Mouse (Mus musculus) ES-Bruce4 (cell line): ENCODE data around the gene Cap1. TPM values are rescaled to one million over a fixed set of nuclear protein-coding genes. Genes with fewer than 3 reads are reported as not detected.

Experiments used
- H3K27ac ChIP-seq: 2 replicates; pipeline ENCODE4 v1.5.1; 2012; ENCODE audit warnings: low read length, inconsistent platforms; ENCODE audit not compliant: insufficient read depth
- H3K27me3 ChIP-seq: 2 replicates; pipeline ENCODE4 v1.6.1; 2012; ENCODE audit warnings: mild to moderate bottlenecking, low read length, inconsistent platforms; ENCODE audit not compliant: control insufficient read depth, poor library complexity, insufficient read depth, severe bottlenecking
- H3K36me3 ChIP-seq: 2 replicates; pipeline ENCODE4 v1.6.1; 2012; ENCODE audit warnings: inconsistent platforms, mild to moderate bottlenecking, low read length, moderate library complexity; ENCODE audit not compliant: control insufficient read depth, poor library complexity, insufficient read depth, severe bottlenecking
- H3K4me1 ChIP-seq: one replicate; pipeline ENCODE4 v1.8.1; 2011; ENCODE audit warnings: low read length; ENCODE audit not compliant: control insufficient read depth, insufficient read depth
- H3K4me3 ChIP-seq: 2 replicates; pipeline ENCODE4 v1.5.1; 2011; ENCODE audit warnings: low read depth, mild to moderate bottlenecking, low read length
- H3K9ac ChIP-seq: 2 replicates; pipeline ENCODE4 v1.6.1; 2012; ENCODE audit warnings: low read depth, mild to moderate bottlenecking, inconsistent platforms; ENCODE audit not compliant: poor library complexity, severe bottlenecking
- H3K9me3 ChIP-seq: replicated peaks from 2 replicates; pipeline ENCODE4 v1.6.1; 2012; ENCODE audit warnings: mild to moderate bottlenecking, low read length, inconsistent platforms; ENCODE audit not compliant: control insufficient read depth, poor library complexity, insufficient read depth, severe bottlenecking
- CTCF ChIP-seq: IDR thresholded peaks from one replicate; pipeline ENCODE4 v1.8.1; 2011; ENCODE audit warnings: low read depth, low read length
- EP300 ChIP-seq: IDR thresholded peaks from 2 replicates; pipeline ENCODE4 v1.6.1; 2011; ENCODE audit warnings: low read depth, low read length; ENCODE audit not compliant: insufficient read depth
- POLR2A ChIP-seq: IDR thresholded peaks from one replicate; pipeline ENCODE4 v1.8.1; 2011; ENCODE audit warnings: low read length; ENCODE audit not compliant: insufficient read depth
- polyA plus RNA-seq: library from polyadenylated mRNA; stranded (reverse); fragments of >200 nt; gene quantifications from 2 replicates; pipeline ENCODE4 v1.2.4, GENCODE M21; 2011; ENCODE audit warnings: low read depth; ENCODE audit not compliant: missing spikeins, insufficient read depth, insufficient read length

Gene Cap1
- polyA plus RNA-seq, 1 experiment, result 183 TPM

GRCm38 (mm10) chr4:122871989-122872388 lies 13.9 kb downstream of the Cap1 start:
- no peak overlapping the region for H3K4me3 ChIP-seq
- H3K27ac ChIP-seq, result no peak overlapping the region
- H3K27me3 ChIP-seq, result no peaks in the 10 kb centered on the region
- H3K9me3 ChIP-seq, result no peaks in the 10 kb centered on the region
- no peak for TF ChIP-seq EP300
- no peak for TF ChIP-seq CTCF
- TF ChIP-seq POLR2A, result no peak
- H3K4me1 ChIP-seq, result no peaks in the 10 kb centered on the region
- no peak overlapping the region for H3K9ac ChIP-seq
- peaks cover 37% of the 10 kb centered on the region for H3K36me3 ChIP-seq

- Histone ChIP-seq H3K27me3 (no peaks in the 10 kb centered on the region), H3K9me3 (no peaks in the 10 kb centered on the region), H3K4me1 (no peaks in the 10 kb centered on the region), H3K27ac (no peak overlapping the region), H3K4me3 (no peak overlapping the region), H3K9ac (no peak overlapping the region), H3K36me3 (peaks cover 42% of the 10 kb centered on the region)
- TF ChIP-seq POLR2A (no peak), CTCF (no peak), EP300 (no peak)
These were observed 14.6 kb downstream of the Cap1 start for GRCm38 (mm10) chr4:122871269-122871668.

- Histone ChIP-seq H3K9me3 (no peaks in the 10 kb centered on the region), H3K4me1 (no peaks in the 10 kb centered on the region), H3K4me3 (no peak overlapping the region), H3K27ac (no peak overlapping the region), H3K36me3 (peaks cover 45% of the 10 kb centered on the region), H3K9ac (no peak overlapping the region), H3K27me3 (no peaks in the 10 kb centered on the region)
- TF ChIP-seq POLR2A (no peak), EP300 (no peak), CTCF (no peak)
These were observed 15.1 kb downstream of the Cap1 start for GRCm38 (mm10) chr4:122870741-122871140.

- Histone ChIP-seq H3K27ac (no peak overlapping the region), H3K36me3 (peaks cover 52% of the 10 kb centered on the region), H3K9ac (no peak overlapping the region), H3K27me3 (no peaks in the 10 kb centered on the region), H3K9me3 (no peaks in the 10 kb centered on the region), H3K4me3 (no peak overlapping the region), H3K4me1 (no peaks in the 10 kb centered on the region)
- TF ChIP-seq POLR2A (no peak), CTCF (peak; percentile 42)
These were observed 15.8 kb downstream of the Cap1 start for GRCm38 (mm10) chr4:122870027-122870426.

- Histone ChIP-seq H3K4me3 (no peak overlapping the region), H3K36me3 (peaks cover 71% of the 10 kb centered on the region), H3K9me3 (no peaks in the 10 kb centered on the region), H3K4me1 (no peaks in the 10 kb centered on the region), H3K9ac (no peak overlapping the region), H3K27me3 (no peaks in the 10 kb centered on the region), H3K27ac (no peak overlapping the region)
- TF ChIP-seq CTCF (no peak), EP300 (no peak), POLR2A (no peak)
These were observed 17.8 kb downstream of the Cap1 start for GRCm38 (mm10) chr4:122868041-122868440.

GRCm38 (mm10) chr4:122861836-122862235 lies 24.0 kb downstream of the Cap1 start:
- Histone ChIP-seq H3K27me3 (no peaks in the 10 kb centered on the region), H3K4me1 (no peaks in the 10 kb centered on the region), H3K9me3 (no peaks in the 10 kb centered on the region), H3K27ac (no peak overlapping the region), H3K36me3 (peaks cover 63% of the 10 kb centered on the region), H3K9ac (no peak overlapping the region), H3K4me3 (no peak overlapping the region)
- TF ChIP-seq POLR2A (no peak), EP300 (no peak), CTCF (no peak)

- Histone ChIP-seq H3K9ac (no peak overlapping the region), H3K4me3 (no peak overlapping the region), H3K27ac (no peak overlapping the region), H3K4me1 (no peaks in the 10 kb centered on the region), H3K9me3 (no peaks in the 10 kb centered on the region), H3K36me3 (peaks cover 56% of the 10 kb centered on the region), H3K27me3 (no peaks in the 10 kb centered on the region)
- TF ChIP-seq EP300, result no peak
- no peak for TF ChIP-seq POLR2A
- TF ChIP-seq CTCF, result no peak
These were observed 26.7 kb downstream of the Cap1 start for GRCm38 (mm10) chr4:122859096-122859674.
